In the genomic region with DNA sequence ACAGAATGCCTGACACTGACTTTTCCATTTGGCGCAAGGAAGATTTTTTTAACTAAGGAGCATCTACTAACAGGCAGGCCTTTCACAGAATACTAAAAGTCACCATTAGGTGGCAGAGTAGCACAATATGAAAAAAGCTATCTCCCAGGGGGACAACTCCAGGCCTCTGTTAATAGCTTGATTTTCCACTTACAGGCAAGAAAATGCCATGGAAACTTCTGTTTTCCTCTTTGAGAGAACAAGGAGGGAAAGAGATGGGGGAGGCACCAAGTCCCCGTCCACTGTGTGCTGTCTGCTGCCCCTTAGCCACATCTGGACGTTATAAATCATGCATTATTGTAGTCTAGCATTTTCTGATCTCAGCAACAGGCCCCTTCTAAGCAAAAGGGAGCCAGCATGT, we compare ENCODE assay signal across 8 mouse cellular contexts.
DNase-seq lines count a peak whose midpoint lies in the region; ATAC-seq lines count a peak whose summit lies in the region.

No protein-coding gene starts in this region.

- H3K4me1 ChIP-seq in kidney, embryonic 15.5 days, result peaks cover 24% of the 10 kb centered on the region; the same call in 1 of the 2 replicates
- no peaks in the 10 kb centered on the region for H3K4me1 ChIP-seq in stomach, embryonic 15.5 days

- H3K4me3 ChIP-seq in kidney, embryonic 15.5 days (replicated peaks), result no peak overlapping the region
- no peak overlapping the region for H3K4me3 ChIP-seq in stomach, embryonic 15.5 days (replicated peaks)

- peak; percentile 52 for DNase-seq in ovary, postnatal 14 days (ENCODE audit: low spot score)
- DNase-seq in ovary, adult 18-20 months (ENCODE audit: low spot score), result no peak
- peak; percentile 2 for DNase-seq in c-Kit-positive CD71-positive TER-119-negative erythroid progenitor cells, embryonic 14.5 days (ENCODE audit: low read depth)
- DNase-seq in heart, adult 9 months (ENCODE audit: low spot score in 2 of 2), result peak; percentile 66 to 80
- peak; percentile 39 for DNase-seq in lung, postnatal 14 days
- DNase-seq in frontal cortex, postnatal 25 days (ENCODE audit: low spot score in 2 of 2), result no peak

- no peaks in the 10 kb centered on the region for H3K9me3 ChIP-seq in kidney, embryonic 15.5 days (replicated peaks)
- no peaks in the 10 kb centered on the region for H3K9me3 ChIP-seq in stomach, embryonic 15.5 days

- no peak overlapping the region for H3K4me2 ChIP-seq in kidney, embryonic 15.5 days
- H3K4me2 ChIP-seq in stomach, embryonic 15.5 days, result no peak overlapping the region

- H3K27me3 ChIP-seq in kidney, embryonic 15.5 days, result peaks cover 16% of the 10 kb centered on the region; the same call in 1 of the 2 replicates
- H3K27me3 ChIP-seq in stomach, embryonic 15.5 days (replicated peaks), result no peaks in the 10 kb centered on the region

- H3K9ac ChIP-seq in kidney, embryonic 15.5 days, result no peak overlapping the region
- H3K9ac ChIP-seq in stomach, embryonic 15.5 days, result no peak overlapping the region

- 25% methylated on average over 3 of the region's 3 CpGs for WGBS in kidney, embryonic 15.5 days
- WGBS in stomach, embryonic 15.5 days, result 19% methylated on average over 3 of the region's 3 CpGs

- 0 out of 2 replicates have a peak overlapping the region, but pooled peaks have one; percentile 19 for H3K27ac ChIP-seq in kidney, embryonic 15.5 days
- H3K27ac ChIP-seq in stomach, embryonic 15.5 days, result peak overlapping the region; percentile 67

- no peaks in the 10 kb centered on the region for H3K36me3 ChIP-seq in kidney, embryonic 15.5 days
- no peaks in the 10 kb centered on the region for H3K36me3 ChIP-seq in stomach, embryonic 15.5 days

- ATAC-seq in kidney, embryonic 15.5 days (replicated peaks; ENCODE audit: low FRiP score), result peak; percentile 66
- no peak; the same call in 1 of the 2 replicates for ATAC-seq in stomach, embryonic 15.5 days (ENCODE audit: insufficient read depth, low FRiP score, low read depth)

Comparison
In these comparisons a context has a peak if more than half of its experiments do, and no peak if none do; other contexts are left out.
1. DNase-seq: peak in ovary, postnatal 14 days (single experiment), c-Kit-positive CD71-positive TER-119-negative erythroid progenitor cells, embryonic 14.5 days (single experiment), heart, adult 9 months (2 of 2) and lung, postnatal 14 days (single experiment); none in ovary, adult 18-20 months (single experiment) and frontal cortex, postnatal 25 days (0 of 2).